Mouse (Mus musculus): Measurements from ENCODE around the gene Apopt1. TPM values are rescaled to one million over a fixed set of nuclear protein-coding genes. Genes with fewer than 3 reads are reported as not detected.

The Apopt1 gene
- polyA plus RNA-seq, 1 experiment from 2014 or later, result 56.8 TPM

DNA sequence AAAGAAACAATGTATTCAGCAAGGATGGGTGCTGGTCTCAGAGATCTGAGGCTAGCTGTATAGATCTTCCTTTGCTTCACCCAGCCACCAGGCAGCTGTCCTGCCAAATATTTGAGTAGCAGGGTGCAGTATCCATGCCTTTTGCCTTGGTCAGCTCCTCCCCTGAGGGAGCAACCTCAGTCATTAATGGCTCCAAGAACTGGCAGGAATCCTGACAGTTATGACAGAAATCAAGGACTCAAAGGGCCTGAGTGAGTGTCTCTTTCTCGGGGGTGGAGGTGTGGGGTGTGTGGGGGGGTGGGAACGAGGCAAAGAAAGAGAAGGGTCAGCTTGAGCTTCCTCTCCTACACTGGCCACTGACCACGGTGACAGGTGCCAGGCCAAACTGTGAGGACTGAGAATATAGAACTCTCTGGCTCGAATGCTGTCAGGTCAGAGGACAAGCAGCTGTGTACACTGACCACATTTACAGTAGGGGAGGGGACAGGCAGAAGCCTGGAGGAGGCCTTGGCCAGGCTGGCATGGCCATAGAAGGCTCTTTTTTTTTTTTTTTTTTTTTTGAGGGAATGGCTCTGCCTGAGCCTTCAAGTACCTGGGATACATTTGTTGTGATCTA lies 43.1 kb downstream of the Apopt1 start:
- 54% methylated on average over 4 of the region's 4 CpGs for WGBS
- ATAC-seq, result no peak
- Histone ChIP-seq H3K27ac (ENCODE audit: low read length) (no peak overlapping the region), H3K4me1 (ENCODE audit: control insufficient read depth, insufficient read depth, low read length) (peaks cover 22% of the 10 kb centered on the region), H3K9ac (ENCODE audit: low read depth, low read length) (no peak overlapping the region), H3K27me3 (ENCODE audit: control insufficient read depth, insufficient read depth, low read depth, low read length) (no peaks in the 10 kb centered on the region), H3K9me3 (replicated peaks; ENCODE audit: control insufficient read depth, low read length, poor library complexity, severe bottlenecking) (no peaks in the 10 kb centered on the region), H3K4me3 (ENCODE audit: low read depth, low read length) (no peak overlapping the region), H3K4me2 (ENCODE audit: low read length) (no peak overlapping the region), H3K36me3 (ENCODE audit: control insufficient read depth, insufficient read depth, low read length) (no peaks in the 10 kb centered on the region)

DNA sequence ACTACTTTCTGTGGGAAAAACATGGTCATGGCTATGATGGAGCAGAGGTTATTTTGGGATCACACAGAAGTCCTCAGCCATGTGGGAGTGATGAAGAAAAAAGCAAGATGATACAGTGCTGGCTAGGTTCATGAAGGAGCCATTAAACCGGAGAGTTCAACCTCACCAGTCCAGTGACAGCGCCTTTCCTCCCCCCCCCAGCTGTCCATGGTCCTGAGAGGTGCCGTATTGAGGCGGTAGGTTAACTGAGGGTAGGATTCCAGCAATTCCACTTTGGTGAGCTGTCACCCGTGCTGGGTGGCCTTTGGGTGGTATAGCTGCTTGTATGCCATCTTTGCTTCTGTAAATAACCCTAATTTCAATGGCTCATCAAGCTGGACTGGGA lies 43.6 kb downstream of the Apopt1 start:
- Histone ChIP-seq H3K27me3 (ENCODE audit: control insufficient read depth, insufficient read depth, low read depth, low read length) (no peaks in the 10 kb centered on the region), H3K4me2 (ENCODE audit: low read length) (no peak overlapping the region), H3K4me1 (ENCODE audit: control insufficient read depth, insufficient read depth, low read length) (peaks cover 24% of the 10 kb centered on the region), H3K9me3 (replicated peaks; ENCODE audit: control insufficient read depth, low read length, poor library complexity, severe bottlenecking) (no peaks in the 10 kb centered on the region), H3K9ac (ENCODE audit: low read depth, low read length) (no peak overlapping the region), H3K4me3 (ENCODE audit: low read depth, low read length) (no peak overlapping the region), H3K36me3 (ENCODE audit: control insufficient read depth, insufficient read depth, low read length) (no peaks in the 10 kb centered on the region), H3K27ac (ENCODE audit: low read length) (no peak overlapping the region)
- ATAC-seq, result no peak
- 53% methylated on average over 5 of the region's 5 CpGs for WGBS

DNA sequence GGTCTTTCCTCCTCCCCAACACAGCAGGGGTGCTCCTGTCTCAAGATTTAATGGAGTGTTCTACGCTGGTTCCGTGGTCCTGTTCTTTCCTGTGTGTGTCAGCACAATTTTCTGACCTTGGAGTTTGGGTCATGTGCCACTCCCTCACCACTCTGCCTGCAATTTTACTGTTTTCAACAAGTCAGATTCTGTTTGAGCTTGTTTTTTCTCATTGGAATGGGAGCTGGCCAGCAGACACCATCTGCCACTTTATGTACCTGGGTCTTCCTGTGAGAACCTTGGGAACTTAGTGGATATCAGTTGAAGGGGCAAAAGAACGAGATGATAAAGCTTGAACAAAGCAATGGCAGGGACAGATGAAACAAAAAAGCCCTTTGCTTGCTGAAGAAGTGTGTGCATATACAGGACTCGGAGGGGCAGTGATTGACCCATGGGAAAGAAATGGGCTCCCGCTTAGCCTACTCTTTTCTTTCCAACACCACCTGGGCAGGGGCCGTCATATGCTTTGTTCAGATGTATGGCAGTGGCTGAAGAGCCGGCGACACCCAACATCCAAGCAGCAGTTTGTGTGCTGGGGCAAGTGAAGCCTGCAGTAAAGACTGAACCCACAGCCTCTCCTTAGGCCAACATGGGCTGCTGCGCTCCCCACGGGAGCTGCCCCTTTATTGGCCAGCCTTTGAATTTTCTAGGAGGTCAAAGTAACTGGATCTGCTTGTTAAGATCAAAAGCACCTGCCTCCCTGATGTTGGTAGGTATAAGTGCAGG lies 44.7 kb downstream of the Apopt1 start:
- peak overlapping the region; percentile 99 for H3K4me3 ChIP-seq (ENCODE audit: low read depth, low read length)
- H3K9me3 ChIP-seq (replicated peaks; ENCODE audit: control insufficient read depth, low read length, poor library complexity, severe bottlenecking), result no peaks in the 10 kb centered on the region
- peak overlapping the region; percentile 99 for H3K27ac ChIP-seq (ENCODE audit: low read length)
- H3K4me2 ChIP-seq (ENCODE audit: low read length), result peak overlapping the region; percentile 97
- H3K36me3 ChIP-seq (ENCODE audit: control insufficient read depth, insufficient read depth, low read length), result no peaks in the 10 kb centered on the region
- WGBS, result 44% methylated on average over 10 of the region's 10 CpGs
- H3K9ac ChIP-seq (ENCODE audit: low read depth, low read length), result peak overlapping the region; percentile 99
- peaks cover 28% of the 10 kb centered on the region for H3K4me1 ChIP-seq (ENCODE audit: control insufficient read depth, insufficient read depth, low read length)
- 0 out of 2 replicates have a peak, but pooled peaks have one; percentile 2 for ATAC-seq
- no peaks in the 10 kb centered on the region for H3K27me3 ChIP-seq (ENCODE audit: control insufficient read depth, insufficient read depth, low read depth, low read length)

DNA sequence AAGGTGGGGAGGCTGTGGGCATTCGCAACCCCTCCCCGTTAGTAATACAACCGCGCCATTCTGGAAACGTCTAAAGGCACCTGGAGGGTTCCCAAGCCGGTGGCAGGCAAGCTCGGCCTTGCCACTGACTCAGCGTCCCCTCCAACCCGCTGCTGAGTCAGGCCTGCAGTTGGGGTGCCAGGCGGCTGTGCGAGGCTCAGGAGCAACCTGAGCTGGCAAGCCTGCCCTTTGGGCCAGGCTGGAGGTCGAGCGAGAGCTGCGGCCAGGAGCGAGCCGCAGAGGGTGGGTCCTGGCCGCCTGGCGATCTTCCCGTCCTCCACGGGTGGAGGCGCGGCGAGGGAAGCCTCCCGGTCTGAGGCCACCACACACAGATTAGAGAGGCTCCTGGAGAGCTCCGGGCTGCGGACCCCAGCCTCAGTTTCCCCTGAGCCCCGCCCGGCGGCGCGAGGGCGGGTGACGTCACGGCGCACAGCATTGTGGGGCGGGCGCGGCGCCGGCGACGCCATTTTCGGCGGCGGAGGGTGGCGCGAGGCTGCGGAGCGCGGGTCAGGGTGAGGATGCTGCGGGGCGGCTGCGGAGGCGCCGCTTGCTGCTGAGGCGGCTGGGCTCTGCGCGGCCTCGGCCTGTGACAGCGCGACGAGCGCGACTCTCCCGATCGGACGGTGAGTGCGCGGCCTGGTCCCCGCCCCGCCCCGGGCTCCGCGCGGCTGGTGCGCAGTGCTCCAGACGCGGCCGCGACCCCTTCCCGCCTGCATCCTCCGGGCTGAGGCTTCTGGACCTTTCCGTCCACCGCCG lies 45.5 kb downstream of the Apopt1 start, which contains the start of gene Klc1:
Gene Klc1 (plus strand): TSS at position 469 of the 795 bp plus-strand sequence.
- peak within 1 kb of the TSS; percentile 97 for H3K4me2 ChIP-seq (ENCODE audit: low read length)
- no peaks in the 10 kb centered on the region for H3K27me3 ChIP-seq (ENCODE audit: control insufficient read depth, insufficient read depth, low read depth, low read length)
- 0 out of 2 replicates have a peak, but pooled peaks cover 3% of the 10 kb centered on the region for H3K36me3 ChIP-seq (ENCODE audit: control insufficient read depth, insufficient read depth, low read length)
- peak within 1 kb of the TSS; percentile 99 for H3K4me3 ChIP-seq (ENCODE audit: low read depth, low read length)
- H3K27ac ChIP-seq (ENCODE audit: low read length), result peak within 1 kb of the TSS; percentile 99
- no peaks in the 10 kb centered on the region for H3K9me3 ChIP-seq (replicated peaks; ENCODE audit: control insufficient read depth, low read length, poor library complexity, severe bottlenecking)
- WGBS, result under 1% methylated on average over 55 of the region's 85 CpGs
- peak within 1 kb of the TSS; percentile 99 for H3K9ac ChIP-seq (ENCODE audit: low read depth, low read length)
- ATAC-seq, result peak; percentile 72
- peaks cover 30% of the 10 kb centered on the region for H3K4me1 ChIP-seq (ENCODE audit: control insufficient read depth, insufficient read depth, low read length)

DNA sequence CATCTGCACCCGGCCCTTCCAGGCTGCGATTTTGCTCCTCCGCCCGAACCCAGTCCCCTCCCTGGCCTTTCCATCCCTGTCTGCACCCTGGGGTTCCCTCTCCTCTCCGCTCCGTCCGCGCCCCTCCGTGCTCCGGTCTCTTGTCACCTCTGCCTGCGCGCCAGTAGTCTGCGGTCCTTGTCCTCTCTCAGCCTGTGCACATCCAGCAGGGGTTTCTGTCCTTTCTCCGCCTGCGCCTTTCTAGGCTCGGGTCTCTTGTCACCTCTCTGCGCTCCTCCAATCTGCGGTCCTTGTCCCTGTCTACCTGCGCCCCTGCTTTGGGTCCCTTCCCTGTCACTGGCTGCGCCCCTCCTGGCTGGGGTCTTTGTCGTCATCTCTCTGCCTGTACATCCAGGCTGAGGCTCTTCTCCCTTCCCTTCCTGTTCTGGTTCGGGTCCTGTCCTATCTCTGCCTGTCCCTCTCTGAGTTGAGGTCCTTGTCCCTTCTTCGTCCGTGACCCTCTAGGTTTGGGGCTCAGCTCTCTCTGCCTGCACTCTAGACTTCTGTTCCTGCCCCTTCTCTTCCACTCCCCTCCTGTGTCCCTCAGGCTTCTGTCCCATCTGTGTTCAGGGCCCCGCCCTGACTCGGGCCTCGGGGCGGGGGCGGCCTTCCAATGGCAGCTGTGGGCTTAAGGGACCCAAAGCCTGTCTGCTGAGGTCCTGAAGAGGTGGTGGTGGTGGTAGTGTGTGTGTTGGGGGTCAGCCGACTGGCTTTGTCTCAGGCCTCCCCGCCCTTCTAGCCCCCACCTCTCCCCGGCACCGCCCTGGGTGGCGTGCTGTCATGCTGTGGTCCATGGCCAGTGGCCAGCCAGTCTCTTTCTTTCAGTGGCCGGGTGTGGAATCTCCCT lies 46.4 kb downstream of the Apopt1 start:
- WGBS, result under 1% methylated on average over 35 of the region's 35 CpGs
- H3K4me1 ChIP-seq (ENCODE audit: control insufficient read depth, insufficient read depth, low read length), result peaks cover 30% of the 10 kb centered on the region
- peak overlapping the region; percentile 99 for H3K4me3 ChIP-seq (ENCODE audit: low read depth, low read length)
- ATAC-seq, result peak; percentile 66
- peak overlapping the region; percentile 99 for H3K27ac ChIP-seq (ENCODE audit: low read length)
- peak overlapping the region; percentile 97 for H3K4me2 ChIP-seq (ENCODE audit: low read length)
- H3K9ac ChIP-seq (ENCODE audit: low read depth, low read length), result peak overlapping the region; percentile 99
- H3K9me3 ChIP-seq (replicated peaks; ENCODE audit: control insufficient read depth, low read length, poor library complexity, severe bottlenecking), result no peaks in the 10 kb centered on the region
- H3K36me3 ChIP-seq (ENCODE audit: control insufficient read depth, insufficient read depth, low read length), result 0 out of 2 replicates have a peak, but pooled peaks cover 3% of the 10 kb centered on the region
- no peaks in the 10 kb centered on the region for H3K27me3 ChIP-seq (ENCODE audit: control insufficient read depth, insufficient read depth, low read depth, low read length)

DNA sequence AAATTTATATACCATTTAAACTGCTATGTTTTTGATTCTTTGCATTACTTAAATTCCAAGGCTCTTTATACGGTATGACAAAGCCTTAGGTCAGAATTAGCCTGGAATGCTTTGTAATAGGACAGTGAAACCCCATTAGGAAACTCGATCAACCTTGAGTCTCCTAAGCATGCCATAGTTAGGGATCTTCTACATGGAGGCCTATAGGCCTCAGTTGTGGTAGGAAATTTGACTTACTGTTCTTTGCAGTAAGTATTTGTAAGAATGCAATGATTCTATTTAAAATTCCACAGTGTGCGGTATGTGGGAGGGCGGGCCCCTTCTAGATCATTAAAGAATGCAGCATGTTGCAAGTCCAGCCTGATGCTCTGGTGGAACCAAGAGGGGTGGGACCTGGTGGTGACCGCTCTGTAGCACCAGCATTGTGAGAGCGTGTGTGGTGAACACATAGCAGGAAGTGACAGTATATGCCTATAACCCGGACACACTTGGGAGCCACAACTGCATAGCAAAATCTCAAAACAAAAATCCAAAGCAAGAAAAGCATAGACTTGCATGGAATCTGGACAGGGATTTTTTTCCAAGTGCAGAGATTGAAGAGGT lies 47.3 kb downstream of the Apopt1 start:
- Histone ChIP-seq H3K27ac (ENCODE audit: low read length) (peak overlapping the region; percentile 32; the same call in 1 of the 2 replicates), H3K27me3 (ENCODE audit: control insufficient read depth, insufficient read depth, low read depth, low read length) (no peaks in the 10 kb centered on the region), H3K4me1 (ENCODE audit: control insufficient read depth, insufficient read depth, low read length) (peaks cover 31% of the 10 kb centered on the region)

DNA sequence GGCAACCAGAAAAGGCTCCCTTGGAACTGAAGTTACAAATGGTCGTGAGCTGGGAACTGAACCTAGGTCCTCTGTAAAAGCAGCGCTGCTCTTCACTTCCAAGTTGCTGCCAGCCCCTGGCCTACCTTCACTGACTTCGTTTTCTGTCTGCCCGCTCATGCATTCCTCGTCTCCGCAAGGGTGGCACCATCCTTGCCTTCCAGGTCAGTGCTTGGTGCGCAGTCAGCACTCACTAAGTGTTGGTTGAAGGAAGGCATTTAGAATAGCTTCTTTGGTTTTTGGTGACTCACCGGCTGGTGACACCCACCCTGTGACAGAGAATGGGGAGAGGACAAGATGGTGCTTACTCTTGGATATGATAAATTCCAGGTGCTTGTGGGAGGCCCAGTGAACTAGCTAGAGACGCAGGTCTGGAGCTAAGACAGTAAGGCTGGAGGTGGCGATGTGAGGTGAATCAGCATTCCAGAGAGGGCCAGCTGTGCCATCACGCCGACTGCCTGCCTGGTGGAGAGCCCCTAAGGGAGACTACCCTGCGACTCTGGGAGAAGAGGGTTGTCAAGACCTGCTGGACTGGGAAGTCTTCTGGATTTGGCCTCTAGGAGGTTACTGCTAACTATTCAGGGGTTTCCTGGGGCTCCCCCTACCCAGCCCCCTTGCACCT lies 49.7 kb downstream of the Apopt1 start:
- no peak overlapping the region for H3K4me2 ChIP-seq (ENCODE audit: low read length)
- no peaks in the 10 kb centered on the region for H3K9me3 ChIP-seq (replicated peaks; ENCODE audit: control insufficient read depth, low read length, poor library complexity, severe bottlenecking)
- 93% methylated on average over 13 of the region's 13 CpGs for WGBS
- H3K9ac ChIP-seq (ENCODE audit: low read depth, low read length), result no peak overlapping the region
- no peak overlapping the region for H3K27ac ChIP-seq (ENCODE audit: low read length)
- 0 out of 2 replicates have a peak, but pooled peaks cover 3% of the 10 kb centered on the region for H3K36me3 ChIP-seq (ENCODE audit: control insufficient read depth, insufficient read depth, low read length)
- no peaks in the 10 kb centered on the region for H3K27me3 ChIP-seq (ENCODE audit: control insufficient read depth, insufficient read depth, low read depth, low read length)
- peaks cover 46% of the 10 kb centered on the region for H3K4me1 ChIP-seq (ENCODE audit: control insufficient read depth, insufficient read depth, low read length)
- H3K4me3 ChIP-seq (ENCODE audit: low read depth, low read length), result no peak overlapping the region
- no peak for ATAC-seq

More for the DNA sequence above, 47.3 kb downstream of the Apopt1 start:
- Histone ChIP-seq H3K4me2 (ENCODE audit: low read length) (peak overlapping the region; percentile 97), H3K9ac (ENCODE audit: low read depth, low read length) (peak overlapping the region; percentile 35; the same call in 1 of the 2 replicates), H3K36me3 (ENCODE audit: control insufficient read depth, insufficient read depth, low read length) (0 out of 2 replicates have a peak, but pooled peaks cover 3% of the 10 kb centered on the region), H3K9me3 (replicated peaks; ENCODE audit: control insufficient read depth, low read length, poor library complexity, severe bottlenecking) (no peaks in the 10 kb centered on the region), H3K4me3 (ENCODE audit: low read depth, low read length) (peak overlapping the region; percentile 99)
- 69% methylated on average over 7 of the region's 7 CpGs for WGBS
- no peak for ATAC-seq
